Mouse (Mus musculus): ENCODE data around the gene Zscan4-ps2. TPM values are rescaled to one million over a fixed set of nuclear protein-coding genes. Genes with fewer than 3 reads are reported as not detected.
"Not testable (repeated sequence)": the region's sequence is repeated elsewhere in the genome, so short reads cannot be mapped to it uniquely, and the experiment has no call there.

Gene Zscan4-ps2
- not detected in 2 replicates for total RNA-seq (2017)

DNA sequence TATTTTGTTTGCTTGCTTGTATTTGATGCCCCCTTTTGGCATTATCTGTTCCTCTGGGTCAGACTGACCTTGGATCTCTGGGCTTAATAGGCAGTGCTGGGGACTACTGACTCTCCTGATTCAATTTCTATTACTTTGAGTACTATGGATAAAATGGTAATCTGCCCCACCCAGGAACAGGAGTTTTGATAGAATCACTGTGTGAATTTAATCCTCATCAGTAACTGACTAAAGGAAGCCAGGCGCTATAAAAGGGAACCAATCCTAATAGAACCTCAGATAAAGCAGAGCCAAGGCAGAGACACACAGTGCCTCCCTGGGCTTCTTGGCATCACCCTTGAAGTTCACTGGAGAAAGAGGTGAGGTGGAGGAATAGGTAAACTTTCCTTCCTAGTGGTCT is at the start of gene Zscan4-ps2:
Gene Zscan4-ps2 (plus strand): TSS at position 301 of the 400 bp plus-strand sequence.
- not testable (repeated sequence) for ATAC-seq (replicated peaks in 1 of 2; ENCODE audit: insufficient read depth in 1 of 2, low FRiP score in 2 of 2, low TSS enrichment in 1 of 2, low read depth in 1 of 2, poor library complexity in 2 of 2, severe bottlenecking in 2 of 2)

Other genes starting within 250 kb of the Zscan4-ps2 start
- gene Zscan4e, start 203.6 kb upstream of the Zscan4-ps2 start, total RNA-seq (2017), result not detected in 2 replicates
- not detected in 2 replicates for gene Zscan4f, start 116.4 kb upstream of the Zscan4-ps2 start, total RNA-seq (2017)
- gene Zscan4-ps3, start 95.0 kb downstream of the Zscan4-ps2 start, total RNA-seq (2017), result not detected in 2 replicates
- gene Vmn1r72, start 165.8 kb downstream of the Zscan4-ps2 start, total RNA-seq (2017), result not detected in 2 replicates
- not detected in 2 replicates for gene Vmn1r73, start 216.0 kb downstream of the Zscan4-ps2 start, total RNA-seq (2017)

Measured in hematopoietic stem cell, adult 5-6 weeks (primary cell).